Mouse (Mus musculus): ENCODE measurements around the gene Sp1. TPM values are rescaled to one million over a fixed set of nuclear protein-coding genes. Genes with fewer than 3 reads are reported as not detected.
A peak's percentile ranks its signal among the peaks of the same experiment; 100 is the strongest.

The Sp1 gene
- polyA plus RNA-seq, 1 experiment from 2014 or later: 14.4 TPM

GRCm38 (mm10) chr15:102369972-102370371, 36.0 kb upstream of the Sp1 start:
- no peak overlapping the region for H3K9ac ChIP-seq (ENCODE audit: low read length)
- WGBS: 14% methylated on average over 13 of the region's 13 CpGs

DNA sequence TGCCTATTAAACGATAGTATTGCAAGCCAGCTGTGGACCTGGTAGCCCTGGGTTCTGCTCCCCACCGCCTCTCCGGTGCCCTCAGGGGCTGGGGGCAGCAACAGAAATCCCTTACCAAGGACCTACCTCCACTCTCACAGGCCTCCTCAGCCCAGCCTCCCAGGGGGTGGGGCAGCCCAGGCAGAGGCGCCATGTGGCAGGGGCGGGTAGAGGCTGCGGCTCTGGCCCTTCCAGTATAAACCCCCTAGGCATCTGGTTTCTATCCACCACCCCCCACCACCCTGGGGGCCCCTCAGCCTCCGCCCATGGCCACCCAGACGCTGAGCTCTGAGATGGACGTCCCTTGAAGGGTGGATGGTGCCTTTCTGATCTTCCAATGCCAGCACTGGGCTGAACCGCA, 35.2 kb upstream of the Sp1 start:
- DNase-seq (ENCODE audit: low spot score) (no peak), ATAC-seq (replicated peaks; ENCODE audit: low FRiP score, low TSS enrichment, low read depth) (peak; percentile 83)
- no peaks in the 10 kb centered on the region for H3K9me3 ChIP-seq (ENCODE audit: control insufficient read depth, low read length)
- no peaks in the 10 kb centered on the region for H3K36me3 ChIP-seq (ENCODE audit: control insufficient read depth, insufficient read depth, low read length)
- WGBS: 5% methylated on average over 10 of the region's 10 CpGs
- 0 out of 2 replicates have a peak, but pooled peaks cover 2% of the 10 kb centered on the region for H3K27me3 ChIP-seq (replicated peaks; ENCODE audit: control insufficient read depth, insufficient read depth, low read length)
- peak overlapping the region; percentile 17 for H3K4me3 ChIP-seq (ENCODE audit: low read depth, low read length)
- H3K4me2 ChIP-seq (ENCODE audit: low read length): peak overlapping the region; percentile 35
- H3K4me1 ChIP-seq (replicated peaks; ENCODE audit: control insufficient read depth, insufficient read depth, low read length): peaks cover 14% of the 10 kb centered on the region
- peak overlapping the region; percentile 2; the same call in 1 of the 2 replicates for H3K9ac ChIP-seq (ENCODE audit: low read length)
- H3K27ac ChIP-seq (ENCODE audit: low read depth): peak overlapping the region; percentile 51

More at GRCm38 (mm10) chr15:102369972-102370371, 36.0 kb upstream of the Sp1 start:
- DNase-seq (ENCODE audit: low spot score): no peak
- Histone ChIP-seq H3K4me1 (replicated peaks; ENCODE audit: control insufficient read depth, insufficient read depth, low read length) (peaks cover 14% of the 10 kb centered on the region), H3K36me3 (ENCODE audit: control insufficient read depth, insufficient read depth, low read length) (no peaks in the 10 kb centered on the region), H3K9me3 (ENCODE audit: control insufficient read depth, low read length) (no peaks in the 10 kb centered on the region), H3K27ac (ENCODE audit: low read depth) (peak overlapping the region; percentile 51; the same call in 1 of the 2 replicates), H3K27me3 (replicated peaks; ENCODE audit: control insufficient read depth, insufficient read depth, low read length) (0 out of 2 replicates have a peak, but pooled peaks cover 3% of the 10 kb centered on the region), H3K4me2 (ENCODE audit: low read length) (peak overlapping the region; percentile 35), H3K4me3 (ENCODE audit: low read depth, low read length) (no peak overlapping the region)
- no peak for ATAC-seq (replicated peaks; ENCODE audit: low FRiP score, low TSS enrichment, low read depth)

- Histone ChIP-seq H3K9me3 (ENCODE audit: control insufficient read depth, low read length) (no peaks in the 10 kb centered on the region), H3K9ac (ENCODE audit: low read length) (peak overlapping the region; percentile 59), H3K27ac (ENCODE audit: low read depth) (peak overlapping the region; percentile 52), H3K4me2 (ENCODE audit: low read length) (peak overlapping the region; percentile 96), H3K4me3 (ENCODE audit: low read depth, low read length) (peak overlapping the region; percentile 56), H3K36me3 (ENCODE audit: control insufficient read depth, insufficient read depth, low read length) (no peaks in the 10 kb centered on the region), H3K4me1 (replicated peaks; ENCODE audit: control insufficient read depth, insufficient read depth, low read length) (peaks cover 11% of the 10 kb centered on the region), H3K27me3 (replicated peaks; ENCODE audit: control insufficient read depth, insufficient read depth, low read length) (no peaks in the 10 kb centered on the region)
- ATAC-seq (replicated peaks; ENCODE audit: low FRiP score, low TSS enrichment, low read depth) (peak; percentile 84), DNase-seq (ENCODE audit: low spot score) (no peak)
- 2% methylated on average over 43 of the region's 43 CpGs for WGBS
Observed at GRCm38 (mm10) chr15:102376453-102377162, 29.3 kb upstream of the Sp1 start.

GRCm38 (mm10) chr15:102377163-102377543, 28.8 kb upstream of the Sp1 start:
- Histone ChIP-seq H3K27ac (ENCODE audit: low read depth) (peak overlapping the region; percentile 52), H3K4me3 (ENCODE audit: low read depth, low read length) (peak overlapping the region; percentile 56), H3K4me1 (replicated peaks; ENCODE audit: control insufficient read depth, insufficient read depth, low read length) (peaks cover 11% of the 10 kb centered on the region), H3K27me3 (replicated peaks; ENCODE audit: control insufficient read depth, insufficient read depth, low read length) (no peaks in the 10 kb centered on the region), H3K36me3 (ENCODE audit: control insufficient read depth, insufficient read depth, low read length) (no peaks in the 10 kb centered on the region), H3K4me2 (ENCODE audit: low read length) (peak overlapping the region; percentile 96), H3K9me3 (ENCODE audit: control insufficient read depth, low read length) (no peaks in the 10 kb centered on the region), H3K9ac (ENCODE audit: low read length) (peak overlapping the region; percentile 59)
- WGBS: under 1% methylated on average over 7 of the region's 7 CpGs
- DNase-seq (ENCODE audit: low spot score): peak; percentile 97
- ATAC-seq (replicated peaks; ENCODE audit: low FRiP score, low TSS enrichment, low read depth): peak; percentile 63

DNA sequence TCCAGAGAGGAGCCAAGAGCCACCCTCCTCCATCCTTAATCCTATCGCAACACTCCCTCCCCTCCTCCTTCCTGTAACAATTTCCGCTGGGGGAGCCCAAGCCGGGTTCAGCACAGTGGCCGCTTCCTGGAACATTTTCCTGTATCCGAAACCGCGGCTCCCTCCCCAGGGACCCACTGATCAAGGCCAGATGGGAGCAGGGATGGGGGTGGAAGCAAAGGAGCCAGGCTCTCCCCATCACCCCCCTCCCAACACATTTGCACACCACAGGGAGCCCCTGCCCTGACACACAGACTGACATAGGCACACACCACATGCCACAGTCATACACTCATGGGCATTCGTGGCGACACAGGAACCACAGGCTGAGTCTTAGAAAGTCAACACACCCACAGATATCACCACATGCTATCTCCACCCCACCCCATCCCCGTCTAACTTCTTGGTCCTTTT, 28.1 kb upstream of the Sp1 start:
- H3K4me2 ChIP-seq (ENCODE audit: low read length): peak overlapping the region; percentile 96
- ATAC-seq (replicated peaks; ENCODE audit: low FRiP score, low TSS enrichment, low read depth) (no peak), DNase-seq (ENCODE audit: low spot score) (no peak)
- H3K36me3 ChIP-seq (ENCODE audit: control insufficient read depth, insufficient read depth, low read length): no peaks in the 10 kb centered on the region
- H3K9ac ChIP-seq (ENCODE audit: low read length): no peak overlapping the region
- no peak overlapping the region for H3K27ac ChIP-seq (ENCODE audit: low read depth)
- H3K27me3 ChIP-seq (replicated peaks; ENCODE audit: control insufficient read depth, insufficient read depth, low read length): no peaks in the 10 kb centered on the region
- H3K4me1 ChIP-seq (replicated peaks; ENCODE audit: control insufficient read depth, insufficient read depth, low read length): peaks cover 11% of the 10 kb centered on the region
- no peaks in the 10 kb centered on the region for H3K9me3 ChIP-seq (ENCODE audit: control insufficient read depth, low read length)
- no peak overlapping the region for H3K4me3 ChIP-seq (ENCODE audit: low read depth, low read length)
- 10% methylated on average over 10 of the region's 10 CpGs for WGBS

DNA sequence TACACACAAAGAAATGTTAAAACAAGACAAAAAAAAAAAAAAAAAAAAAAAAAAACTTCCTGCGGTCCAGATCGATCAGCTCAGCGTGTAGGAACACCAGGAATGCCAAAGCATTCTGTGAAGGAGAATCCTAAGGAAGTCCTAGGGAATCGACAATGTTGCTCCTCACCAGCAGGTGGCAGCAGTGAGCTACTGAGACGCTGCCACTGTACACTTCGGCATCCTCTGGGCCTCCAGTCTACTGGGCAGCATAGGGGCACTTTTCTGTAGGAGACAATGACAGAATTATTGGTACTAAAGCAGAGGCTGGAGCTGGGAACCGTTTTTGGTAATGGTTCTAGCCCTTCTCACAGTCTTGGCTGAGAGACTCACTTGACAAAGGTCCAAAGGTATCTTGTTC, 24.4 kb upstream of the Sp1 start:
- Histone ChIP-seq H3K9ac (ENCODE audit: low read length) (no peak overlapping the region), H3K36me3 (ENCODE audit: control insufficient read depth, insufficient read depth, low read length) (no peaks in the 10 kb centered on the region), H3K4me2 (ENCODE audit: low read length) (no peak overlapping the region), H3K4me1 (replicated peaks; ENCODE audit: control insufficient read depth, insufficient read depth, low read length) (peaks cover 11% of the 10 kb centered on the region), H3K27ac (ENCODE audit: low read depth) (no peak overlapping the region), H3K9me3 (ENCODE audit: control insufficient read depth, low read length) (no peaks in the 10 kb centered on the region), H3K4me3 (ENCODE audit: low read depth, low read length) (no peak overlapping the region), H3K27me3 (replicated peaks; ENCODE audit: control insufficient read depth, insufficient read depth, low read length) (no peaks in the 10 kb centered on the region)
- ATAC-seq (replicated peaks; ENCODE audit: low FRiP score, low TSS enrichment, low read depth): peak; percentile 68
- under 1% methylated on average over 7 of the region's 7 CpGs for WGBS
- DNase-seq (ENCODE audit: low spot score): peak; percentile 91

DNA sequence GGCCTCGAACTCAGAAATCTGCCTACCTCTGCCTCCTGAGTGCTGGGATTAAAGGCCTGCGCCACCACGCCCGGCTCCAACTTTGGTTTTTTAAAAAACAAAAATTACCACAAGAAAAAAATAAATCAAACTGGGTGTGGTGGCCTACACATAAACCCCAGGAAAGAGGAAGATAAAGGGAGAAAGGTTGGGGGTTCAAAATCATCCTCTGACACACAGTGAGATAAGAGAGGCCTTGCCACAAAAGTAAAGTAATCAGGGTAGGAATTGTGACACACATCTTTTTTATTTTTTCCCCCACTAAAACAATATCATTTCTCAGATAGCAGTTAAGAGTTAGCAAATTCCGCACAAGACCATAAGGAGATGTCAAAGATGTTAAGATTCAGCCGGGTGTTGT, 22.3 kb upstream of the Sp1 start:
- Histone ChIP-seq H3K36me3 (ENCODE audit: control insufficient read depth, insufficient read depth, low read length) (no peaks in the 10 kb centered on the region), H3K9me3 (ENCODE audit: control insufficient read depth, low read length) (no peaks in the 10 kb centered on the region), H3K27ac (ENCODE audit: low read depth) (no peak overlapping the region), H3K27me3 (replicated peaks; ENCODE audit: control insufficient read depth, insufficient read depth, low read length) (no peaks in the 10 kb centered on the region), H3K4me1 (replicated peaks; ENCODE audit: control insufficient read depth, insufficient read depth, low read length) (no peaks in the 10 kb centered on the region), H3K4me3 (ENCODE audit: low read depth, low read length) (no peak overlapping the region), H3K9ac (ENCODE audit: low read length) (no peak overlapping the region), H3K4me2 (ENCODE audit: low read length) (no peak overlapping the region)
- WGBS: 80% methylated on average over 6 of the region's 6 CpGs
- ATAC-seq (replicated peaks; ENCODE audit: low FRiP score, low TSS enrichment, low read depth) (no peak), DNase-seq (ENCODE audit: low spot score) (no peak)

DNA sequence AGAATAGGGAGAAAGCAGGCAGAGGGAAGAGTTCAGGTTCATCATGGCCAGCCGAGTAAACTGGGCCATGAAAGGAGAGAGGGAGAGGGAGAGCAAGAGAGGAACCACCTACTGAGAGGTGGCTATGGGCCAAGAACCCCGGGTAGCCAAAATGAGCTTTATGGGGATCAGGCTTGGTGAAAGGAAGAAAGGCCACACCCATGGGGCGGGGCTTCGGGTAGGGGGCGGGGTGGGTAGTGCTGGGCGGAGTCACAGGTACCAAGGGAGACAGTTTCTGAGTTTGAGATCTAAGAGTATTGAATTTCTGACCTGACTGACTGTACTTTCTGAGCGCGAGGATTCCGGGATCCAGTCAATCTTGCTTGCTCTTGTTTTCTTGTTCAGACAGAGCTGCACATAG, 19.3 kb upstream of the Sp1 start:
- Histone ChIP-seq H3K4me1 (replicated peaks; ENCODE audit: control insufficient read depth, insufficient read depth, low read length) (no peaks in the 10 kb centered on the region), H3K36me3 (ENCODE audit: control insufficient read depth, insufficient read depth, low read length) (no peaks in the 10 kb centered on the region), H3K27me3 (replicated peaks; ENCODE audit: control insufficient read depth, insufficient read depth, low read length) (no peaks in the 10 kb centered on the region), H3K9ac (ENCODE audit: low read length) (no peak overlapping the region), H3K4me3 (ENCODE audit: low read depth, low read length) (no peak overlapping the region), H3K27ac (ENCODE audit: low read depth) (no peak overlapping the region), H3K4me2 (ENCODE audit: low read length) (no peak overlapping the region), H3K9me3 (ENCODE audit: control insufficient read depth, low read length) (no peaks in the 10 kb centered on the region)
- WGBS: 57% methylated on average over 9 of the region's 9 CpGs
- ATAC-seq (replicated peaks; ENCODE audit: low FRiP score, low TSS enrichment, low read depth) (no peak), DNase-seq (ENCODE audit: low spot score) (no peak)

DNA sequence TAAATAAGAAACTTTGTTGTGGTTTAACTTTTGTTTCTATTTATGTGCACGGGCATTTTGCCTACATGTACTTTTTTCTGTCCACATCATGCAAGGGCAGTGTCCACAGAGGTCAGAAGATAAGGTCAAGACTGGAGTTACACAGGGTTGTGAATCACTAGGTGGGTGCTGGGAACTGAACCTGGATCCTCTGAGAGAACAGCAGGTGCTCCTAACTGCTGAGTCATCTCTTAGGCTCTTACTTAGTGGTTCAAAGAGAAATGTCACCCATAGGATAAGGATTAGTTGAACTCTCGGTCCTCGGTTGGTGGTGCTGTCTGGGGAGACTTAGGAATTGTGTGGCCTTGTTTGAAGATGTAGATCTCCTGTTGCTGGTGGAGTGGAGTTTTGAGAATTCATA, 17.0 kb upstream of the Sp1 start:
- DNase-seq (ENCODE audit: low spot score) (no peak), ATAC-seq (replicated peaks; ENCODE audit: low FRiP score, low TSS enrichment, low read depth) (no peak)
- Histone ChIP-seq H3K27ac (ENCODE audit: low read depth) (no peak overlapping the region), H3K9me3 (ENCODE audit: control insufficient read depth, low read length) (no peaks in the 10 kb centered on the region), H3K36me3 (ENCODE audit: control insufficient read depth, insufficient read depth, low read length) (no peaks in the 10 kb centered on the region), H3K4me3 (ENCODE audit: low read depth, low read length) (no peak overlapping the region), H3K4me2 (ENCODE audit: low read length) (no peak overlapping the region), H3K27me3 (replicated peaks; ENCODE audit: control insufficient read depth, insufficient read depth, low read length) (no peaks in the 10 kb centered on the region), H3K9ac (ENCODE audit: low read length) (no peak overlapping the region), H3K4me1 (replicated peaks; ENCODE audit: control insufficient read depth, insufficient read depth, low read length) (peaks cover 6% of the 10 kb centered on the region; the same call in 1 of the 2 replicates)
- 85% methylated on average over 3 of the region's 3 CpGs for whole genome bisulfite sequencing
